Mouse (Mus musculus): Measurements from ENCODE around the gene Dnmbp.
A peak's percentile ranks its signal among the peaks of the same experiment; 100 is the strongest.

The Dnmbp gene

GRCm38 (mm10) chr19:43943076-43943475 lies 3.1 kb upstream of the Dnmbp start:
- no peak for DNase-seq

- DNase-seq = no peak
Observed at GRCm38 (mm10) chr19:43939171-43939768, 721 bp downstream of the Dnmbp start.

- no peak for DNase-seq
Observed at GRCm38 (mm10) chr19:43938355-43938754, 1.6 kb downstream of the Dnmbp start.

DNA sequence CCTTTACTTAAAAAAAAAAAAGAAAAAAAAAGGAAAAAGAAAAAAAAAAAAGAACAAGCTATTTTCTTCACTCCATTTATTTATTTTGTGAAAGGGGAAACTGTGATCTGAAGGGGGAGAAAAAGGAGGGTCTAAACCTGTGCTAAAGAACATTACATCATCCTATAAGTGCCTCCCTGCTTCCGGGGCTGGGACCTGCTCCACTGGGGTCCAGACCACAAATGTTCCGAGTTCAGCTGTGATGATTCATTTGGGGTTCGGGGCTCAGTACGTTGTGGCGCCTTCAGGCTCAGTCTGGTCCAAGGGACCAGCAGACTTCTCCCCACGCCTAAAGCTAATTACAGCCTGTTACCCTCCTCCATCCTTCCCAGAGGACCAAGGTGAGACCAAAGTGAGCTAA lies 9.1 kb downstream of the Dnmbp start:
- DNase-seq = no peak

DNA sequence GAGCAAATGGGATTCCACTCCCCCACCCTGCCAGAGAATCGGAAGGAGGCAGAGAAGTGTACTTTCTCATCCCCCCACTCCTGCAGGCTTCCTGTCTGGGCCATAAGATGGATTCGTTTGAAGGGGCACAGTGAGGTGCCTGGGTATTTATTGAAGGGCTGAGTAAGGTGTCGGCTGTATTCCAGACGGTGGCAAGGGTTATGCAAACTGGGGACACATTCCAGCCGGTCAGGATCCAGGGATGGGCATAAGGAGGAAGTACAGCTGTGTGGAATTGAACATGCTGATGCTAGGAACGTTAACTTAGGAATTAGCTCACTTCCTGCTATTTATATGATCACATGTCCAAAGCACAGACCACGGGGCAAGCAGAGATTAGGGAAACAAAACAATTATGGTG lies 9.6 kb downstream of the Dnmbp start:
- no peak for DNase-seq

DNA sequence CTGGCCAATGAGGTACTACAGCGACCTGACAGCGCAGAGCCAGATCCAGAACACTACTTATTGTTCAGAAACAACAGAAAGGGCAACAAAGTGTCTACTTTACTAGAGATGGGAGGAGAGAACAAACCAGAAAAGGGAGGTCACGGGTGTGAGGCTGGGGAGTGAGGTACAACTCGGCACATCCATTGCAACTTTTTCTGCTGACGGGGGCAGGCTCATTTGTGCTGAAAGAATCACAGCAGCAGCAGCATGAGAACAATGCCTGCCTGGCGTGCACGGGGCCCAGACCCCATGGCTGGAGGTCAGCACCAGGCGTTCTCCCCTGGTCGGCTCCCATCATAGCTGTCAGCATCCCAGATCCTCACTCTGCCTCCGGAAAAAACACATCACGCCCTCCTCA lies 10.1 kb downstream of the Dnmbp start:
- DNase-seq = no peak

DNA sequence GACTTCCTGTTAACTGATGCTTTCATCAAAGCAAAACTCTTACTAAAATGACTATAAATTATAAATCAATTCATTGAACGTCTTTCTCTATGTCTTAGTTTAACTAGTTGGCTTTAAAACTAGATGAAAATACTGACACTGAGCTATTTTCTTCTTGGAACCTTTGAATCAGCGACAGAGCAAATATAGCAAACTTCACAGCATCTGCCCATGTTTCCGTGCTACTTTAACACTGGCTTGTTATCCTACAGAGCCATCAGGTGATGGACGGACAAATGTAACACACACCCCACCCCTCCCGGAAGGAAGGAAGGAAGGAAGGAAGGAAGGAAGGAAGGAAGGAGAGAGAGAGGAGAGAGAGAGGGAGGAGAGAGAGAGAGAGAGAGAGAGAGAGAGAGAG lies 12.0 kb downstream of the Dnmbp start:
- no peak for DNase-seq

- peak; percentile 67 to 70 for DNase-seq
Observed at GRCm38 (mm10) chr19:43927057-43927456, 12.9 kb downstream of the Dnmbp start.

GRCm38 (mm10) chr19:43926141-43926987 lies 13.6 kb downstream of the Dnmbp start:
- DNase-seq = peak in 1 of 2 experiments; percentile 16

DNA sequence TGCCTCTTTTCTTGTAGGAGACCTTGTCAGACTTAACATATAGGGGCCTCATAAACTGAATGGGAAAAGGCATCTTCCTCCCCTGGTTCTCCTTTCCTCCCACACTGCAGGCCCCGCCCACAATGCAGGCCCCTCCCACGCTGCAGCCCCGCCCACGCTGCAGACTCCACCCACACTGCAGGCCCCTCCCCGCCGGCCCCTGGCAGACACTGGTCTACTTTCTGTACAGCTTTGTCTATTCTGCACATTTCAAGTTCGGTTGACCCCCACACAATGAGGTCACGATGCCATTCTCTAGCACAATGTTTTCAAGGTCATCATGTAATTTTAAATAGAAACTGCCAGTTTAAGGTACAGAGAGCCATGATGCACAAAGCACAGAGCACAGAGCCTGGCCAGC lies 15.6 kb downstream of the Dnmbp start:
- DNase-seq = no peak

DNA sequence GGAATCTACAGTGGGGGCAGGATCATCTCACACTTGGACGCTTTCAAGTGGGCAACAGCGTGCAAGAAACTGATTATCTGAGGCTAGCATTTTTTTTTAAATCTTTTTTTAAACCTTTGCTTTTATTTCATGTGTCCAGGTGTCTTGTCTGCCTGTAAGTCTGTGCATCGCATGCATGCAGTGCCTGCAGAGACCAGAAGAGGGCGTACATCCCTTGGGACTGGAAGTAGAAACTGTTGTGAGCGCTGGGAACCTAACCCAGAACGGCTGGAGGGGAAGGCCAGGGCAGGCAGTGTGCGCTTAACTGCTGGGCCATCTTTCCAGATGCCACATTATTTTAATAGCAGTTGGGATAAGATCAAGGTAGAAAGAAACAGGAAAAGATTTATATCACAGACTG lies 17.0 kb downstream of the Dnmbp start:
- DNase-seq = no peak

- no peak for DNase-seq
Observed at GRCm38 (mm10) chr19:43921410-43921809, 18.6 kb downstream of the Dnmbp start.

- no peak for DNase-seq
Observed at GRCm38 (mm10) chr19:43920453-43921300, 19.3 kb downstream of the Dnmbp start.

GRCm38 (mm10) chr19:43919841-43920240 lies 20.1 kb downstream of the Dnmbp start:
- no peak for DNase-seq

GRCm38 (mm10) chr19:43918834-43919233 lies 21.2 kb downstream of the Dnmbp start:
- no peak for DNase-seq

DNA sequence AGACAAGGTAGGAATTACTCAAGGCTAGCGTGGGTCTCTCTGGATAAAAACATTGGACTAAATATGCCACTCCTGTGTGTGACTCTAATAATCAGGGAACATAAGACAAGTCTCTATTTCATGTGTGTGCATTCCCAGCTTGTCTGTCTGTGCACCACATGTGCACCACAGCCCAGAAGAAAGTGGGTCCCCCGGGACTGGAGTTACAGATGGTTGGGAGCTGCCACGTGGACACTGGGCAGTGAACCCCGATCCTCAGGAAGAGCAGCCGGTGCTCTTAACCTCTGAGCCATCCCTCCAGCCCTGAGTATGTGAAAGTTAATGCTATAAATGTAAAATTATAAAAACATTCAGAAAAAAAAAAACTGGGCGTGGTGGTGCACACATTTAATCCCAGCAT lies 22.2 kb downstream of the Dnmbp start:
- no peak for DNase-seq

DNA sequence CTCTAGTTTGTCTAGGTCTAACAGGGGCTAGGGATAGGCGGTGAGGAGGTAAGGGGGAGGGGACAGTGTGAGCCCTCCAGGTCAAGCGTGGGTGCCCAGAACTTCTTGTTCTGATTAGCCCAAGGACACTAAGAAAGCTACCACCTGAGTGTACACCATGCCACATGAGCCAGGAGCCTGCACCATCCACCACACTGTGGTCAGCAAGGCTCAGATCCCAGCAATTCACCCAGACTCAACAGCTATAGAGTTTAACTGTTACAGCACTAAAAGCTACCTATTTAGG lies 22.6 kb downstream of the Dnmbp start:
- DNase-seq = no peak

GRCm38 (mm10) chr19:43916586-43917405 lies 23.2 kb downstream of the Dnmbp start:
- no peak for DNase-seq

GRCm38 (mm10) chr19:43915431-43915830 lies 24.6 kb downstream of the Dnmbp start:
- DNase-seq = no peak

- DNase-seq = no peak
Observed at GRCm38 (mm10) chr19:43914986-43915385, 25.0 kb downstream of the Dnmbp start.

DNA sequence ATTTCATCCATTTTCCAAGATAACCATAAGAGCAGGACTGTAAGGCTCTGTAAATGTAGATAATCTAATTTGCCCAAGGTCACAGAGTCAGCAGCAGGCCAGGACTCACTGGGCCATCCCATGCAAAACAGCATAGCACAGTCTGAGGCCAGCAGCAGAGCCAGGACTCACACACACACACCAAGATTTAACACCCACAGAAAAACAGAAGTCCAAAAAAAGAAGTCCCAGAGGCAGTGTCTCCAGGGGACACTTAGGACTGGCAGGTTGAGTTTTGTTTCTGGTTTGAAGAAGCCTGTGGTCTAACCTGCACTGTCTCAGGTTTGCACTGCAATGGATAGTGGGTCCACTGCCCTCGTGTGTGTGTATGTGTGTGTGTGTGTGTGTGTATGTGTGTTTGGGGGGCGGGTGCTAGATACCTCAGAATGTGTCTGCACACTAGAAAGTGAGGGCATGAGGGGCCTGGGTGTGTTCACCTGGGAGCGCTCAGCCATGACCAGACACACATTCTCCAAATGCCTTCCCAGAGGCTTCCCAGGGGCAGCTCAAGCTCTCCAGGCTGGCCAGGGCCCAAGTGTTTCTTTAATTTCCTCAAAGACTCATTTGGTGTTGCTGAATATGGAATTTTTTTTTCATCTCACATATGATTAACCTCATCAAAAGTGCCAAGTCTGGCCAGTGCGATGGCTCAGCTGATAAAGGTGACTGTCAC lies 27.1 kb downstream of the Dnmbp start:
- no peak for DNase-seq

DNA sequence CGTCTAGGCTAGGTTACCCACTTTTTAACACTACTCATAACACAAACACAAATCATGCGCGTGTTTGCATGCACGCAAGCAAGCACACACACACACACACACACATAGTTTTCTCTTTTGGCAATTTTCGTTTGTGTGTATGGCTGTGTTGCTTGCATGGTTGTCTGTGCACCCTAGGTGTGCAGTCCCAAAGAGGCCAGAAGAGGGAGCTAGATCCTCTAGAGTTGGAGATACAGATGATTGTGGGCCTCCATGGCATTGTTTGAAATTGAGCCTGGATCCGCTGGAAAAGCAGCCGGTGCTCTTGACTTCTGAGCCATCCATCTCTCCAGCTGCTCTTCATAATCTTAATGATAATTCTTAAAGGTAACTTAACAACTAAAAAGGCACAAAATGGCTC lies 33.5 kb downstream of the Dnmbp start:
- DNase-seq = no peak

Measured in cerebellum, postnatal 14 days (tissue).